Mouse (Mus musculus) CD4-positive, CD25-positive, alpha-beta regulatory T cell, adult 4 months (primary cell): ENCODE measurements around the gene Mrps6. TPM values are rescaled to one million over a fixed set of nuclear protein-coding genes. Genes with fewer than 3 reads are reported as not detected.
A peak's percentile ranks its signal among the peaks of the same experiment; 100 is the strongest.

Experiments
- ATAC-seq: one replicate; pipeline ENCODE4 v1.8.0; 2017
- polyA plus RNA-seq, 2 experiments: library from polyadenylated mRNA; unstranded; fragments of 100-300 nt; shearing (Covaris generic); gene quantifications; one replicate each; pipeline ENCODE4 v1.2.1; 2017

Gene Mrps6
- polyA plus RNA-seq: 10 to 100 TPM; 47.8 to 49.1 TPM

DNA sequence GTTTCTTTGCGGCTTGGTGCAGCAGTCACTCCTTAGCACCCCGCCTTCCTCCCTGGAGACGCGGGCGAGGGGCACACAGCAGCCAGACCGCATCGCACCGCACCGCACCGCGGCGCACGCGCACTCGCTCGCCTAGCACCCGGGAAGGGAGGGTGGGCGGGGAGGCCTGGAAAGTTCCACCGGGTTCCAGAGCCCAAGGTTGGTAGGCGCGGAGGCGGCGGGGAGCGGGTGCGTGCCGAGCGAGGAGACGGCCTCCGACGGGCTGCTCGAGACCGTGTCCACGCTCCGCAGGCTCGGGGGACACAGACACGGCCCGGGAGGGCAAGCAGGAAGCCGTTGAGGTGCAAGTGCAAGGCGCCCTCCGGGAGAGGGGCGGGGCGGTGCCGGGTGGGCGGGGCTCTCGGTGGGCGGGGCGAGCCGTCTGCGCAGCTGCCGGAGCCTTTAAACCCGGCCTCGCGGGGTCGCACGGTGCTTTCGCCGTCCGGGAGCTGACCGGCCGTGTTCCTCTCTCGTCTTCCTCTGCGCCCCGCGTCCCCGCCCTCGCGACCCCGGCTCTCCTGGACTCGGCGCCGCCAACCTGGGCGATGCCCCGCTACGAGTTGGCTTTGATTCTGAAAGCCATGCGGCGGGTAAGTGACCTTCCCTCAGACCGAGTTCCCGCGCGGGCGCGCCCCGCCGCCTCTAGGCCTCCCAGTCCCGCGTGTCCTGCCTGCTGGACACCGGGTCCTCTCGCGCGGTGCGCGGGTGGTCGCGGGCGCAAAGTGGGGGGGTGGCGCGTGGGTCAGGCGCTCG, at the start of gene Mrps6, which contains the start of the genes Gm49711 and Slc5a3:
Gene Mrps6, plus strand, starts transcription at position 419 of the 792 bp plus-strand sequence.
Gene Gm49711, plus strand, starts transcription at position 465 of the 792 bp plus-strand sequence.
Gene Slc5a3, plus strand, starts transcription at position 471 of the 792 bp plus-strand sequence.
- ATAC-seq: peak; percentile 57

- ATAC-seq: no peak
Measured at GRCm38 (mm10) chr16:92009586-92009985, 48.5 kb upstream of the Mrps6 start.

DNA sequence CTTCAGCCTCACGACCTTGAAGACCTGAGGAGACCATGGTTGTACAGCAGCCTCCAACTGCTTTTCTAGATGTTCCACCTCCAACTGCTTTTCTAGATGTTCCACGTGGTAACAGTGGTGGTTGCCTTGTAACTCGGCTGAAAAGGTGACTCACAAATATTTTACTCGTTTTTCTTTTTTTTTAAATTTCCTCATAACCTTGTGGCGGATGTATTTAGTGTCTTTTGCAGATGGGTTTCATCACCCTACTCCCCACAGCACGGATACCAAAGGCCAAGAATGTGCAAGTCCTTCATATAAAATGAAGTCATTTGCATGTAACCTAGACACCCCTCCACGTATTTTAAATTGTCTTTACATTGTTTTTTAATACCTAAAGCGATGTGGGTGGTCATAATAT, 41.3 kb upstream of the Mrps6 start:
- no peak for ATAC-seq

GRCm38 (mm10) chr16:92019141-92020118, 38.6 kb upstream of the Mrps6 start:
- peak; percentile 81 for ATAC-seq

- no peak for ATAC-seq
Measured at GRCm38 (mm10) chr16:92021656-92022400, 36.2 kb upstream of the Mrps6 start.

GRCm38 (mm10) chr16:92022494-92023283, 35.4 kb upstream of the Mrps6 start:
- ATAC-seq: no peak

DNA sequence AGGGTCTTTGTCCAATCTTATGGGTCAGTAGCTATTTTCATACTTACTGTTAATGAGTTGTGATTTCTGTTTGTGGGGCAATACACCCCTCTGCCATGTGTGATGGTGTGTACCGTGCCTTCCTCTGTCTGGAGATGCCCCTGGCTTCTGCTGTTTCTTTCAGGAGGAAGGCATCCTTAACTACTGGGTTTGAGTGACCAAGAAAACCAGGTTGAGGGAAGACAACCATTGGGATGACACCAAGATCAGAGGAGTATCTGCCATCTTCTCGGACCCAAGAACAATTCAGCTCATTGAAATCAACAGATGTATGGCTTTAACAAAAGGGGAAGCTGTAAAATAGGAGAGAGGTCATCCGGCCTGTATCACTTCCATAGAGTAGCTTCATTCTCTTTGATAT, 24.8 kb upstream of the Mrps6 start:
- no peak for ATAC-seq

DNA sequence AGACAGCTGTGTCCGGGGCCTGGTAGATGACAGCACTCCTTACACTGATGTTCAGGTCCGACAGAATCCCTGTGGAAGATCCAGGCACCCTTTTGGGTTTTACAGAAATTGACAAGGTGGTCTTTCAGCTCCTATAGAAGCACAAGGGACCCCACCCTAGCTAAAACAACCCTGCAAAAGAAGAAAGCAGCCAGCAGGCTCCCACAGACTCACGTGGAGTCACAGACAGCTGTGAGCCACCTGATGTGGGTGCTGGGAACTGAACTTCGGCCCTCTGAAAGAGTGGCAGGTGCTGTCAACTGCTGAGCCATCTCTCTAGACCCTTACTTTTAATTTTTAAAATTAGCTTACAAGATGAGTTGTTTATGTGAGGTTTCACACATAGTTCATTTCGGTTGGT, 23.4 kb upstream of the Mrps6 start:
- ATAC-seq: no peak

GRCm38 (mm10) chr16:92036701-92037100, 21.4 kb upstream of the Mrps6 start:
- no peak for ATAC-seq

- no peak for ATAC-seq
Measured at GRCm38 (mm10) chr16:92037891-92038607, 20.0 kb upstream of the Mrps6 start.

DNA sequence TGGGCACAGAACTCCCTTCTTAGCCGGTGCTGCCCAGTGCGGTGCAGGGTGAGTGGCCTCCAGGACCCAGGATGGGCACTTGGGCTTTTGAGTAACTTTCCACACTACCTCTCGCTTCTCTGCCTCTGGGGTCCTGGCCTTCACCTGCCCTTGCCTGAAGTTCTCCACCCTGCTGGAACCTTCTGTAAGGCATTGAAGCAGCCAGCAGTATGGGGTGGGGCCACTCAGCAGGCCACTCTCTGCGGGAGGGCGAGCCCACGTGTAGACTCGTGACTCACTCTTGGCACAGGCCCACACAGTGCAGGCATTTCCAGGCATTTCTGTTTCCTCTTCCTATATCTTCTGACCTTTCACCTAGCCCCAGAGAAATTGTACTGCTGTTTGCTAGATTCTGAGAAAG, 18.6 kb upstream of the Mrps6 start:
- no peak for ATAC-seq

- ATAC-seq: no peak
Measured at GRCm38 (mm10) chr16:92039966-92040365, 18.1 kb upstream of the Mrps6 start.

- ATAC-seq: no peak
Measured at GRCm38 (mm10) chr16:92051777-92052310, 6.2 kb upstream of the Mrps6 start.

DNA sequence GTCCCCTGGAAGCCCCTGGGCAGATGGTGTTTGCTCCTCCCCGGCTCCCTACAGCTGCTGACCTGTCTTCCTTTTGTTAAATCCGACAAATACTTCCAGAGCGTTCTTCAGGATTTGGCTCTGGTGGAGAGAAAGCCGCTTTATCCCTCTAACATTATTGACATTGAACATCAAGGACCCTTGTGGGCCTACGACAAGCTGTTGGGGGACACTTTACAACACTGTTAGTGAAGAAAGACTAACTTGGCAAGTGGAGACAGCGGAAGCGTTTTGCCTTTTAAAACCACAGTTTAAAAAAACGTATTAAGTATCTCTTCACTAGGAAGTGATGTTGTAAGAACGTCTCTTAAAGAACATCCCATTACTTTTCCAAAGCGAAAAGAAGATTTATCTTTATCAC, 5.5 kb upstream of the Mrps6 start:
- ATAC-seq: no peak

DNA sequence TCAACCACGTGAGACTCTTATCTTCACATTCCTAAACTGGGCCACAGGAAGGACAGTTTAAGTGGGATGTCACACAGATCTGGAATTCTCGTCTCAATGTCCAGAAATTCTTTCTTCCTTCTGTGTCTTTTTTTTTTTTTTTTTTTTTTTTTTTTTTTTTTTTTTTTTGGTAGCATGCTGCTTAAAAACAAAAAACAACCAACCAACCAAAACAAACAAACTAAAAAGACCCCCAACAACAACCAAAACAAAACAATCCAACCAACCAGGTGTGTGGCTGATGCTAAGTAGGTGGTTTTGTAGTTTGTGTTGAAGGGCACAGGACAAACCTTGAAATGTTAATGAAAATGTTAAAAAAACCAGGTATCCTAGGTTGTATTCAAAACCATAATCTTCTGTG, 1.4 kb upstream of the Mrps6 start:
- ATAC-seq: no peak

DNA sequence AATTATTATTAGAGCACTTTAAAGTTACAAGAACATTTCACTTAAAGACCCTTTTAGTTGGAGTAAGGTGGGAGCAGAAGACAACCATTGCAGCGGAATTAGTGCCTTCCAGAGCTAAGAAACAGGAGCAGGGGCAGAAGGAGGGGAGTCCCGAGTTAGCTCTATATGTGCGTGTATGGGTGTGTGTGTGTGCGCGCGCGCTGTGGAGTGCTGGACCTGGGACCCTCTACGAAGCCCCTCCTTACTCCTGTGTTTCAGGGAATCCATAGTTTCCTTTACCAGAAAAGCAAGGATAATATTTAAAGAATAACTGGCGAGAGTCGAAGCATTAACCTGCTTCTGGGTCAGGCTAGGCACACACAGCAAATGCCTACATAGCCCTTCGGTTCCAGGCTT, 616 bp upstream of the Mrps6 start:
- no peak for ATAC-seq

- peak; percentile 31 for ATAC-seq
Measured at GRCm38 (mm10) chr16:92058644-92059620, 862 bp downstream of the Mrps6 start.

DNA sequence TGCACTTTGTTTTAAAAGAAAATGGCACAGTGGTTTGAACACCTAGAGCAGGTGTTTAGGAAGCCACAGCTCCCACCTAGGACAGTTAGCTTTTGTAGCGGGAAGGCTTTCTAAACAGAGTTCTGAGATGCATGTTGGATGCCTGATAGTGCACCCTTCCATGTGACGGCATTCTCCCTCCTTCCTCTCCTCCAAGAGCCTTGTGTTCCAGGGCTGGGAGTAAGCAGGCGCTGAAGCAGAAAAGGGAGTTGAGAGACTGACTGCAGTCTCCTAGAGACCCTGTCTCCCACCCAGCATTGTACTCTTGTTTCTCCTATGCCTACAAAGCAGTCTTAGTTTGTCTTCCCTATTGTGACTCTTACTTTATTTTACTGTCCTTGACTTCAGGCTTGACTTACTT, 2.1 kb downstream of the Mrps6 start:
- no peak for ATAC-seq

GRCm38 (mm10) chr16:92061586-92061985, 3.5 kb downstream of the Mrps6 start:
- ATAC-seq: no peak
